Mouse (Mus musculus): ENCODE measurements around the gene Samhd1.

GRCm38 (mm10) chr2:157121766-157122165 lies 13.3 kb downstream of the Samhd1 start:
- TF ChIP-seq CTCF (IDR thresholded peaks at IDR 0.05; ENCODE audit: low read depth) (no peak), EP300 (IDR thresholded peaks at IDR 0.05; ENCODE audit: low read depth) (no peak)

All from heart, postnatal 0 days (tissue).